Mouse (Mus musculus) kidney, postnatal 0 days (tissue): ENCODE data around the gene Mks1. TPM values are rescaled to one million over a fixed set of nuclear protein-coding genes. Genes with fewer than 3 reads are reported as not detected.
A peak's percentile ranks its signal among the peaks of the same experiment; 100 is the strongest.

Experiments used
- ATAC-seq: fragments of 200-750 bp; cut with Nextera tagmentation; replicated peaks from 2 replicates; pipeline ENCODE4 v1.8.0; 2017; ENCODE audit warnings: low read depth, moderate number of reproducible peaks, moderate TSS enrichment, moderate library complexity; ENCODE audit not compliant: low FRiP score
- DNase-seq: peaks from one replicate; pipeline ENCODE4 v3.0.0-alpha.2; 2016; ENCODE audit warnings: low spot score
- H3K27ac ChIP-seq: fragments of 300-500 bp; sonication (generic); 2 replicates; pipeline ENCODE4 v1.5.1; 2014; ENCODE audit warnings: mild to moderate bottlenecking
- H3K27me3 ChIP-seq: fragments of 300-500 bp; sonication (generic); 2 replicates; pipeline ENCODE4 v1.6.1; 2014; ENCODE audit warnings: low read length, mixed read lengths; ENCODE audit not compliant: insufficient read depth
- H3K36me3 ChIP-seq: fragments of 300-500 bp; sonication (generic); 2 replicates; pipeline ENCODE4 v1.6.1; 2014; ENCODE audit warnings: low read length, mixed read lengths; ENCODE audit not compliant: insufficient read depth
- H3K4me1 ChIP-seq: fragments of 300-500 bp; sonication (generic); replicated peaks from 2 replicates; pipeline ENCODE4 v1.6.1; 2014; ENCODE audit warnings: antibody characterized with exemption, low read length, mixed read lengths; ENCODE audit not compliant: insufficient read depth
- H3K4me2 ChIP-seq: fragments of 300-500 bp; sonication (generic); 2 replicates; pipeline ENCODE4 v1.6.1; 2014; ENCODE audit warnings: mild to moderate bottlenecking, low read length, moderate library complexity, mixed read lengths
- H3K4me3 ChIP-seq: fragments of 300-500 bp; sonication (generic); replicated peaks from 2 replicates; pipeline ENCODE4 v1.5.1; 2014; ENCODE audit warnings: low read depth, low read length
- H3K9ac ChIP-seq: fragments of 300-500 bp; sonication (generic); 2 replicates; pipeline ENCODE4 v1.6.1; 2014; ENCODE audit warnings: low read depth, low read length
- H3K9me3 ChIP-seq: fragments of 300-500 bp; sonication (generic); replicated peaks from 2 replicates; pipeline ENCODE4 v1.6.1; 2016; ENCODE audit warnings: low read length, inconsistent platforms, mixed read lengths
- CTCF ChIP-seq: IDR thresholded peaks from 2 replicates; pipeline ENCODE4 v1.5.1; 2016; ENCODE audit warnings: antibody characterized with exemption, low read depth, mild to moderate bottlenecking, moderate library complexity
- WGBS: fragments of 180-500 bp; shearing (Covaris S2); extraction: QIAGEN DNeasy Blood & Tissue Kit; methylation state at CpG from one replicate; pipeline ENCODE4 v1.1.7; 2014; 5-methylcytosine and 5-hydroxymethylcytosine counted together
- polyA plus RNA-seq: library from polyadenylated mRNA; unstranded; fragments of >200 nt; fragmentation: Nextera tagmentation; extraction: Ambion mirVana; gene quantifications from 2 replicates; pipeline ENCODE4 v1.2.1, GENCODE M21; 2015

Gene Mks1
- 10.1 and 12.2 TPM in 2 replicates for polyA plus RNA-seq

DNA sequence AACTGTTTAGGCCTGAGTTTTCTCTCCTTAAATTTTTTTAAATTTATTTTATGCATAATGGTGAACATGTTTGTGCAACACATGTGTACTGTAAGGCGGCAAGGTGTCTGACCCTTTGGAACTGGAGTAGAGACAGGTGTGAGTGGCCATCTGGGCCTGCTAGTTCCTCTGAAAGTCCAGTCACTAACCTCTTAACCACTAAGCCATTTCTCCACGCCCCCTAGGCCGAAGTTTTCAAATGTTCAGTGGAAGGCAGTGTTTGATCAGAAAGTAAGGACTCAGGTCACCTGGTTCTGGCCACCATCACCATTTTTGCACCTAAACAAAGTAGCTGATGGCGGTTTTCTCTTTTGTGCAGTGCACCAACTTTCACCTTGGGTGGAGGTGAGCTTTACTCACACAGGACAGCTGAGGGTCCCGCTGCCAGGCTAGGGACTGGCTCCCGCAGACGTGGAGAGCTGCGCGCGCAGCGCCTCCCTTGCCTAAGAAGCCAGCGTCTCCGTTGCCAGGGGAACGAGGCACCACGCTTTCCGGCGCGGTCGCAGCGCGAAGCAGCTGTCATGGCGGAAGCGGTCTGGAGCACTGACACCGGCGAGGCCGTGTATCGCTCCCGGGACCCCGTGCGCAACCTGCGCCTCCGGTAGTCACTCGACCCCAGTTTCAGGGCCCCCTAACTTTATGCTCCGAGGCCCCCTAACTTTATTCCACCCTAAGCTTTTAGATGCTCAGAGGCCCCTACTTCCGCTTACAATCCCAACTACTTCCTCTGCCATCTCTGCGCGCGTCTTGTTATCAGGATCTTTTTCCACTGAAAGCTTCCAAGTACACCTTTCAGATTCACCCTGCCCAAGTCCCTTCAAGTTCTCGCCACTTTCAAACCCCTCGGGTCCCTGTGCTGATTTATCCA, at the start of gene Mks1:
Gene Mks1, plus strand, starts transcription at position 526 of the 907 bp plus-strand sequence.
- Histone ChIP-seq H3K9ac (peak within 1 kb of the TSS; percentile 66), H3K27me3 (no peaks in the 10 kb centered on the region), H3K27ac (peak within 1 kb of the TSS; percentile 47), H3K4me1 (0 out of 2 replicates have a peak, but pooled peaks cover 4% of the 10 kb centered on the region), H3K9me3 (no peaks in the 10 kb centered on the region), H3K4me3 (peak within 1 kb of the TSS; percentile 68), H3K36me3 (peaks cover 17% of the 10 kb centered on the region; the same call in 1 of the 2 replicates), H3K4me2 (peak within 1 kb of the TSS; percentile 83)
- DNase-seq (peak; percentile 95), ATAC-seq (peak; percentile 93)
- no peak for TF ChIP-seq CTCF
- 3% methylated on average over 40 of the region's 40 CpGs for WGBS

DNA sequence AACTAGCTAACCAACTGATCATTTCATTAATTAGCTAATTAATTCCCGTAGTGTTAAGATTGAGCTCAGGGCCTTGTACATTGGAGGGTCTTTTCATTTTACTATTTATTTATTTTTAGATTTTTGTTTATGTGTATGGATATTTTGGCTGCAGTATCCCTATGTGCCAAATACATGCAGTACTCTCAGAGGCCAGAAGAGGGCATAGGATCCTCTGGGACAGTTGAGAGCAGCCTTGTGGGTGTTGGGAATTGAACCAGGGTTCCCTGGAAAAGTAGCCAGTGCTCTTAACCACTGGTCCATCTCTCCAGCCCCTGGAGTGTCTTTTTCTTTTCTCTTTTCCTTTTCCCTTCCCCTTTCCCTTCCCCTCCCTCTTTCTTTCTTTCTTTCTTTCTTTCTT, 47.6 kb upstream of the Mks1 start:
- DNase-seq: no peak
- H3K4me1 ChIP-seq: no peaks in the 10 kb centered on the region
- ATAC-seq: no peak
- no peak overlapping the region for H3K4me2 ChIP-seq
- H3K9ac ChIP-seq: no peak overlapping the region
- peak; percentile 58 for TF ChIP-seq CTCF
- 82% methylated on average over 1 of the region's 1 CpGs for WGBS
- no peaks in the 10 kb centered on the region for H3K36me3 ChIP-seq
- H3K9me3 ChIP-seq: no peaks in the 10 kb centered on the region
- no peak overlapping the region for H3K4me3 ChIP-seq
- H3K27me3 ChIP-seq: no peaks in the 10 kb centered on the region
- no peak overlapping the region for H3K27ac ChIP-seq

DNA sequence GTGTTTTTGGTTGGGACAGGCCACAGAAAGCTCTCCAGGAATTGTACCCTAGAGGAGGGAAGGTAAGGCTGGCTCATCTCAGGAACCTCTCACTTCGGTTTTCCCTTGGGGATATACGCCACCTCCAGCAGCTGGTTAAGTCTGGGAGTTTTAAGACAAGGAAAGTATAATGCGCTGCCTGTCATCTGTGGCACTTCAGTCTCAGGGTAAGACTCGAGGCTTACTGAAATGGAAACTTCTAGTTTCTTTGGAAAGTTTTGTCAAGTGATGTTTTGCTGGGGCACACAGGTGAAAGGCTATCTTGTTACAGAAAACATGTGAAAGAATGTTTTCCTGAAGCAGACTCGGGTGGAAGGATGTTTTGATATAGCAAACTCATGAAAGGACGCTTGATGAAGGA, 45.6 kb upstream of the Mks1 start:
- Histone ChIP-seq H3K4me1 (no peaks in the 10 kb centered on the region), H3K4me3 (no peak overlapping the region), H3K36me3 (no peaks in the 10 kb centered on the region), H3K27ac (no peak overlapping the region), H3K9ac (no peak overlapping the region), H3K4me2 (no peak overlapping the region), H3K9me3 (no peaks in the 10 kb centered on the region), H3K27me3 (no peaks in the 10 kb centered on the region)
- ATAC-seq (no peak), DNase-seq (no peak)
- no peak for TF ChIP-seq CTCF
- WGBS: 77% methylated on average over 6 of the region's 6 CpGs

DNA sequence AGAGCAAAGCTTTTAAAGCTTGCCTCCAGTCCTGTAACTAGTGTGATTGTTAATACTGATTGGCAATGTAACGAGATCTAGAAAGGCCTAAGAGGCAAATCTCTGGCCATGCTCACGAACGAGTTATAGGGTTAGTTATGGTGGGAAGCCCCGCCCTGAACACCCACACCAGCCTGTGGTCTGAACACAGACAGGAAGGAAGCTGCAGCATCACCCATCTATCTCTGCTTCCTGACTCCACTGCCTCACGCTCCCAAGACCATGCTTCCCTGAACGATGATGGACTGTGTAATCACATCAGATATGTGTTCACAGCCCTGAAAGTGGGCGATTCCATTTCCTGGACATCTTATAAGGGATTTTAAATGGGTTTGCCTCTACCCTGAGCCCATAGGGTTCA, 44.8 kb upstream of the Mks1 start:
- no peak for ATAC-seq
- H3K9ac ChIP-seq: no peak overlapping the region
- H3K9me3 ChIP-seq: no peaks in the 10 kb centered on the region

DNA sequence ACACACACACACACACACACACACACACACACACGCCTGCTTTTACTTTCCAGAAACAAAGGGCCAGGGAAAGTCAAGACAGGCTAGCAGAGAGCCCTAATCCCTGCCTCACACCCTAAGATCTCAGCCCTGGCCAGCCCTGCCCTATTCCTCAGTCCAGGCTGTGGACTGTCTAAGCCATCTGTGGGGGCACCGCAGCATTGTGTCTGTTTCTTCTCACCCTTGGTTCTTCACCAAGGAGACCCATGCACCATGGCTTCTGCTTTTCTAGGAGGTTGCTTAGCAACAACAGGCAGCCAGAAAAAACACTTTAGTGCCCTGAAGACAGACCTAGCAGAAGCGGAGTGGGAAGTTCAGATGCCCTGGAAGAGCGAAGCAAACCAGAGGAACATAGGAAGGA, 41.6 kb upstream of the Mks1 start:
- WGBS: 51% methylated on average over 4 of the region's 4 CpGs
- ATAC-seq: no peak

More for the DNA sequence above, 44.8 kb upstream of the Mks1 start:
- Histone ChIP-seq H3K4me2 (no peak overlapping the region), H3K27ac (no peak overlapping the region), H3K36me3 (no peaks in the 10 kb centered on the region), H3K4me3 (no peak overlapping the region), H3K27me3 (no peaks in the 10 kb centered on the region), H3K4me1 (no peaks in the 10 kb centered on the region)
- WGBS: 65% methylated on average over 7 of the region's 7 CpGs
- DNase-seq: no peak
- no peak for TF ChIP-seq CTCF

DNA sequence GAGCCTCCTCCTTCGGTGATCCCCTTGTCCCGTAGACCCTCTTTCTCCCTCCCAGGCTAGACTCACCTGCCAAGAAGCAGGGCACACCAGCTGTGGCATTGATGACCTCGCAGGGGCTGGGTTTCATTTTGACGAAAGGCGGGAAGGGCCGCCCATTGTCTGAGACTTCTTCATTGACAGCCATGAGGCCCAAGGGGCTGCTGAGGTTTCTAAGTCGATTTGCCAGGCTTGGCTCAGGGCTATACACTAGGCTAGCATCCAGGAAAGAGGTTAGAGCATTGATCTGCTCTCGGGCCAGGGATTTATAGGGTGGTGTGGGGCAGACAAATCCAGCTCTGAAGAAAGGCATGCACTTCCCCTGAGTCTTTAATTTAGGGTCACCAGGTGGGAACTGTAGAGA, 38.2 kb upstream of the Mks1 start:
- H3K4me3 ChIP-seq: no peak overlapping the region
- no peaks in the 10 kb centered on the region for H3K36me3 ChIP-seq
- H3K9ac ChIP-seq: no peak overlapping the region
- H3K4me1 ChIP-seq: no peaks in the 10 kb centered on the region
- DNase-seq: no peak
- no peak for ATAC-seq
- no peaks in the 10 kb centered on the region for H3K27me3 ChIP-seq
- H3K27ac ChIP-seq: no peak overlapping the region
- 75% methylated on average over 8 of the region's 8 CpGs for WGBS
- no peak overlapping the region for H3K4me2 ChIP-seq
- H3K9me3 ChIP-seq: no peaks in the 10 kb centered on the region
- no peak for TF ChIP-seq CTCF

More for the DNA sequence above, 41.6 kb upstream of the Mks1 start:
- Histone ChIP-seq H3K4me3 (no peak overlapping the region), H3K4me1 (no peaks in the 10 kb centered on the region), H3K9ac (no peak overlapping the region), H3K27ac (no peak overlapping the region), H3K4me2 (no peak overlapping the region), H3K36me3 (no peaks in the 10 kb centered on the region), H3K27me3 (no peaks in the 10 kb centered on the region), H3K9me3 (no peaks in the 10 kb centered on the region)
- TF ChIP-seq CTCF: no peak
- DNase-seq: no peak
